Mouse (Mus musculus) myocyte (in vitro differentiated cells): ENCODE measurements at regions not wholly inside any gene's neighbourhood (a gene's known extent, or its start where the extent isn't known, plus 50 kb on each side); places are given as distances from the start of the nearest gene placed in this dataset.

ENCODE experiments used
- E2F4 ChIP-seq: IDR thresholded peaks from one replicate; pipeline ENCODE4 v1.6.1; 2011; ENCODE audit warnings: mild to moderate bottlenecking, control low read depth, moderate library complexity; ENCODE audit not compliant: insufficient read depth
- POLR2A ChIP-seq: IDR thresholded peaks from one replicate; pipeline ENCODE4 v1.6.1; 2011; ENCODE audit warnings: low read depth, mild to moderate bottlenecking, control low read depth, moderate library complexity; ENCODE audit not compliant: insufficient read length

DNA sequence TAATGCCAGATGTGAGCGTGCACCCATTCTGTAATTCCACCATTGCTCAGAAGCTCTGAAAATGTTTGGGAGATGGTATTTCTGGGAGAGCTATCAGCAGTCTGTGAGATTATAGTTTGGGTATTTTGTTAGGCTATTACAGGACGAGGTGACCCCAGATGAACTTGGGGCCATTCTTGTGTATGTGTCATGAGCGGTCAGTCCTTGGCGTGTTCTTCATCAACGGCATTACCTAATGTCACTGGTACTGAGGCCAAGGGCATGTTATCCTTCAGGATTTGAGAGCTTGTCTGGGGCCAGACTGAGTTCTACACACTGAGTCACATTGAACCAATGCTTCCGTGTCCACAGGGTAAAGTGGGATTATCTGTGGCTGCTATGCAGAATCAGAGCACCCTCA, 335.9 kb upstream of the Id2 start:
- TF ChIP-seq POLR2A (no peak), E2F4 (no peak)
